Mouse (Mus musculus) bone marrow macrophage, adult 2 months (primary cell): ENCODE results near the gene Pgr. TPM values are rescaled to one million over a fixed set of nuclear protein-coding genes. Genes with fewer than 3 reads are reported as not detected.

Source experiments
- H3K27ac ChIP-seq: 2 replicates; pipeline ENCODE4 v1.5.1; 2012; ENCODE audit warnings: low read depth, low read length; ENCODE audit not compliant: insufficient read depth
- H3K4me1 ChIP-seq: 2 replicates; pipeline ENCODE4 v1.6.1; 2012; ENCODE audit warnings: low read length; ENCODE audit not compliant: control insufficient read depth, insufficient read depth
- H3K4me3 ChIP-seq: 2 replicates; pipeline ENCODE4 v1.5.1; 2012; ENCODE audit warnings: mild to moderate bottlenecking, low read length, moderate library complexity; ENCODE audit not compliant: insufficient read depth
- CTCF ChIP-seq: IDR thresholded peaks from 2 replicates; pipeline ENCODE4 v1.5.1; 2012; ENCODE audit warnings: low read depth, mild to moderate bottlenecking, low read length, moderate library complexity
- POLR2A ChIP-seq: IDR thresholded peaks from 2 replicates; pipeline ENCODE4 v1.6.1; 2012; ENCODE audit warnings: mild to moderate bottlenecking, low read depth, low read length, borderline replicate concordance
- polyA plus RNA-seq: library from polyadenylated mRNA; stranded (reverse); fragments of >200 nt; gene quantifications from 2 replicates; pipeline ENCODE4 v1.2.4, GENCODE M21; 2012; ENCODE audit not compliant: missing spikeins, insufficient read depth, insufficient read length

Gene Pgr
- polyA plus RNA-seq, result not detected in 2 replicates

GRCm38 (mm10) chr9:8899616-8900202, at the start of gene Pgr:
Gene Pgr, plus strand, starts transcription at chr9:8899833.
- TF ChIP-seq POLR2A (no peak), CTCF (no peak)
- H3K4me1 ChIP-seq, result no peaks in the 10 kb centered on the region
- H3K4me3 ChIP-seq, result no peak within 1 kb of the TSS
- no peak within 1 kb of the TSS for H3K27ac ChIP-seq

- H3K4me3 ChIP-seq, result no peak overlapping the region
- H3K27ac ChIP-seq, result no peak overlapping the region
- H3K4me1 ChIP-seq, result no peaks in the 10 kb centered on the region
- TF ChIP-seq CTCF, result no peak
These were observed 42.2 kb upstream of the Pgr start for GRCm38 (mm10) chr9:8857455-8857854.

DNA sequence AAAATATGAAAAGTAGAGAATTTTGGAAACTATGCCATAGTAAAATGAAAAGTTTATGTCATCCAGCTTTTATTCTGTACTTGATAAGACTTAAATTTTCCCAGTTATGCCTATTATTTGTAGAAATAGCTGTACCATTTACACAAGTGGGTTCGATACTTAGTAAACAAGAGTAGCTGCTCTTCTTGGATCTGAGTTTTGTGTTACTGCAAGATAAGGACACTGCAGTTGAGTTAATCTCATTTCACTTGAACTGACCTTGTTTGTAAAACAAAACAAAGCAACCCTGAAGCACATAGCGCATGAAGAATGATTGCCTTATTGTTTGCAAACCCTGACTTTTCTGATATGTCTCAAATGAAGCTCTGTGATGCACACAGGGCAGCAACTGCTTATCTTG, 31.1 kb upstream of the Pgr start:
- no peak overlapping the region for H3K27ac ChIP-seq
- TF ChIP-seq POLR2A, result no peak
- TF ChIP-seq CTCF, result no peak
- H3K4me1 ChIP-seq, result no peaks in the 10 kb centered on the region
- no peak overlapping the region for H3K4me3 ChIP-seq

- TF ChIP-seq POLR2A, result no peak
- TF ChIP-seq CTCF, result no peak
- no peaks in the 10 kb centered on the region for H3K4me1 ChIP-seq
- no peak overlapping the region for H3K27ac ChIP-seq
- H3K4me3 ChIP-seq, result no peak overlapping the region
These were observed 4.4 kb upstream of the Pgr start for GRCm38 (mm10) chr9:8895205-8895604.

GRCm38 (mm10) chr9:8900203-8901012, 775 bp downstream of the Pgr start:
- TF ChIP-seq POLR2A, result no peak
- TF ChIP-seq CTCF, result no peak
- Histone ChIP-seq H3K27ac (no peak overlapping the region), H3K4me3 (no peak overlapping the region), H3K4me1 (no peaks in the 10 kb centered on the region)

- Histone ChIP-seq H3K4me1 (no peaks in the 10 kb centered on the region), H3K4me3 (no peak overlapping the region), H3K27ac (no peak overlapping the region)
- TF ChIP-seq POLR2A, result no peak
- TF ChIP-seq CTCF, result no peak
These were observed 1.5 kb downstream of the Pgr start for GRCm38 (mm10) chr9:8901013-8901646.

GRCm38 (mm10) chr9:8901647-8902131, 2.1 kb downstream of the Pgr start:
- no peak for TF ChIP-seq CTCF
- TF ChIP-seq POLR2A, result no peak
- Histone ChIP-seq H3K27ac (no peak overlapping the region), H3K4me1 (no peaks in the 10 kb centered on the region), H3K4me3 (no peak overlapping the region)

DNA sequence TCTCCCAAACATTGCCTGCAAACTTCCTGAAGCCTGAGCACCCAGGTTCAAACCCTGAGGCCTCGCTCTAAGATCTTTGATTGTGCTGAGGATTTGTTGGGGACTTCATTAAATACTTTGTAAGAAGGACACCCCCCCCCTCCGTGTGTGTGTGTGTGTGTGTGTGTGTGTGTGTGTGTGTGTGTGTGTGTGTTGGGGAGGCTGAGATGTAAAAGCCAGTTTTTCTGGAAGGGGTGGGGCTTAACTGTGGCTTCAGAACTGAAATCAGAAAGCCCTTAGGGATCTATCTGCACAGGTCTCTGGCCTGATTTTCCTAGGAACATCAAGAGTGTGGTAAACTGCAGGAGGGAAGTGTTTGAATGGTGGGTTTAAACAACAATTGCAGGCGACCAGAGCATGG, 2.6 kb downstream of the Pgr start:
- Histone ChIP-seq H3K4me3 (no peak overlapping the region), H3K4me1 (no peaks in the 10 kb centered on the region), H3K27ac (no peak overlapping the region)
- TF ChIP-seq CTCF (no peak), POLR2A (no peak)

- H3K4me3 ChIP-seq, result no peak overlapping the region
- TF ChIP-seq POLR2A (no peak), CTCF (no peak)
- H3K4me1 ChIP-seq, result no peaks in the 10 kb centered on the region
- no peak overlapping the region for H3K27ac ChIP-seq
These were observed 27.9 kb downstream of the Pgr start for GRCm38 (mm10) chr9:8927561-8927960.

- Histone ChIP-seq H3K4me3 (no peak overlapping the region), H3K4me1 (no peaks in the 10 kb centered on the region), H3K27ac (no peak overlapping the region)
- TF ChIP-seq POLR2A (no peak), CTCF (no peak)
These were observed 38.1 kb downstream of the Pgr start for GRCm38 (mm10) chr9:8937753-8938152.
